Mouse (Mus musculus) heart, adult 2 months (tissue): ENCODE results near the gene Dok4. TPM values are rescaled to one million over a fixed set of nuclear protein-coding genes. Genes with fewer than 3 reads are reported as not detected.
"Not testable (repeated sequence)": the region's sequence is repeated elsewhere in the genome, so short reads cannot be mapped to it uniquely, and the experiment has no call there.

Experiments used
- DNase-seq, 2 experiments: peaks; one replicate each; pipeline ENCODE4 v3.0.0; 2021
- H3K27ac ChIP-seq: fragments of 200-600 bp; 2 replicates; pipeline ENCODE4 v1.8.1; 2022
- H3K27me3 ChIP-seq: fragments of 200-500 bp; 2 replicates; pipeline ENCODE4 v1.6.1; 2012; ENCODE audit warnings: mild to moderate bottlenecking, low read length, inconsistent platforms, mixed read lengths; ENCODE audit not compliant: control insufficient read depth, insufficient read depth
- H3K36me3 ChIP-seq: fragments of 200-500 bp; 2 replicates; pipeline ENCODE4 v1.6.1; 2012; ENCODE audit warnings: low read length, inconsistent platforms; ENCODE audit not compliant: control insufficient read depth, insufficient read depth
- H3K4me1 ChIP-seq: fragments of 200-500 bp; 2 replicates; pipeline ENCODE4 v1.6.1; 2011; ENCODE audit warnings: low read length; ENCODE audit not compliant: control insufficient read depth, insufficient read depth
- H3K4me3 ChIP-seq: fragments of 200-600 bp; 2 replicates; pipeline ENCODE4 v1.8.1; 2022
- H3K79me2 ChIP-seq: fragments of 200-500 bp; replicated peaks from 2 replicates; pipeline ENCODE4 v1.6.1; 2012; ENCODE audit warnings: mild to moderate bottlenecking, inconsistent platforms, low read length, moderate library complexity, mixed read lengths; ENCODE audit not compliant: control insufficient read depth, insufficient read depth
- H3K9ac ChIP-seq: fragments of 200-500 bp; 2 replicates; pipeline ENCODE4 v1.6.1; 2012; ENCODE audit warnings: low read depth, mild to moderate bottlenecking, control low read depth, inconsistent platforms, low read length, mixed read lengths
- CTCF ChIP-seq: fragments of 200-600 bp; IDR thresholded peaks from 2 replicates; pipeline ENCODE4 v1.8.1; 2022; ENCODE audit warnings: antibody characterized with exemption, mild to moderate bottlenecking, moderate library complexity
- EP300 ChIP-seq: fragments of 200-500 bp; IDR thresholded peaks from 2 replicates; pipeline ENCODE4 v1.6.1; 2011; ENCODE audit warnings: low read depth, low read length, control low read depth; ENCODE audit not compliant: insufficient read depth
- POLR2A ChIP-seq: fragments of 200-500 bp; IDR thresholded peaks from 2 replicates; pipeline ENCODE4 v1.6.1; 2011; ENCODE audit warnings: mild to moderate bottlenecking, low read depth, low read length, control low read depth; ENCODE audit not compliant: insufficient read depth
- WGBS: fragments of 180-500 bp; shearing (Covaris S2); methylation state at CpG from one replicate; pipeline ENCODE4 v1.1.7; 2018; 5-methylcytosine and 5-hydroxymethylcytosine counted together
- intact Hi-C: fragments of 180-260 bp; cut with DNase I; formaldehyde crosslinking; loops from one replicate; pipeline ENCODE4 v1.15.1; 2025
- polyA plus RNA-seq: library from polyadenylated mRNA; depleted of rRNA; stranded (reverse); fragments of >200 nt; gene quantifications from 2 replicates; pipeline ENCODE4 v1.2.3, GENCODE M21; 2012
- total RNA-seq, 2 experiments: library from RNA; stranded (reverse); gene quantifications; 2 replicates each; pipeline ENCODE4 v1.2.3; 2021

Gene Dok4
- total and polyA plus RNA-seq, 3 experiments = 13.7 to 23.0 (median 14.8) TPM

DNA sequence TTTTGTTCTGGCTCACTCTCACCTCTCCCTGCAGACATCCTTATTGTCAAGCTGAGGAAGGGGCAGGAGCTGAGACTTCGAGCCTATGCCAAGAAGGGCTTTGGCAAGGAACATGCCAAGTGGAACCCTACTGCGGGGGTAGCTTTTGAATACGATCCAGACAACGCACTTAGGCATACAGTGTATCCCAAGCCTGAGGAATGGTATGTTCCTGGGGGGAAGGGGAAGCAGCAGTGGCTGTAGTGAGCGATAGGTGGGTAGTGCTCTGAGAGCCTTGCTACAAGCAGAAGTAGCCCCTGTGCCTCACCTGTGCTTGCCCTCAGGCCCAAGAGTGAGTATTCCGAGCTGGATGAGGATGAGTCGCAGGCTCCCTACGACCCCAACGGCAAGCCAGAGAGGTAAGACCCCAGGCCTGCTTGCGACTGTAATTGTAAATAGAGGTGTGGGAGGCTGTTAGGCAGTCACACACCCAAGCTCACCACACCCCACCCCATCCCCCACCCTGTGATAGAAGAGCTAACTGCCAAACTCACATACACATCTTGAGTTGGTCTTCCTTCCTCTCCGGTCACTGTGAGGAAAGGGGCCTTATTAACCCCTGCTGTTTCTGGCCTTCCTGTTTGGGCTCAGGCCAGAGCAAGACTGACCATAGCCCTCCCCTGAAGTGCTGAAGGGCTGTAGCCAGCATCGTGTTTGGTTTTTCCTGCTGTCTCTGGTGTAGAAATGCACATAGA lies 13.5 kb downstream of the Dok4 start:
- 59% methylated on average over 12 of the region's 12 CpGs for WGBS
- H3K27ac ChIP-seq = peak overlapping the region; percentile 18; the same call in 1 of the 2 replicates
- intact Hi-C loops = no loop called here
- peaks cover 3% of the 10 kb centered on the region; the same call in 1 of the 2 replicates for H3K4me1 ChIP-seq
- H3K79me2 ChIP-seq = peaks cover 3% of the 10 kb centered on the region
- no peaks in the 10 kb centered on the region for H3K27me3 ChIP-seq
- no peak overlapping the region for H3K9ac ChIP-seq
- no peak for DNase-seq
- no peaks in the 10 kb centered on the region for H3K36me3 ChIP-seq
- TF ChIP-seq CTCF = no peak
- TF ChIP-seq EP300 = no peak
- TF ChIP-seq POLR2A = no peak
- H3K4me3 ChIP-seq = no peak overlapping the region

DNA sequence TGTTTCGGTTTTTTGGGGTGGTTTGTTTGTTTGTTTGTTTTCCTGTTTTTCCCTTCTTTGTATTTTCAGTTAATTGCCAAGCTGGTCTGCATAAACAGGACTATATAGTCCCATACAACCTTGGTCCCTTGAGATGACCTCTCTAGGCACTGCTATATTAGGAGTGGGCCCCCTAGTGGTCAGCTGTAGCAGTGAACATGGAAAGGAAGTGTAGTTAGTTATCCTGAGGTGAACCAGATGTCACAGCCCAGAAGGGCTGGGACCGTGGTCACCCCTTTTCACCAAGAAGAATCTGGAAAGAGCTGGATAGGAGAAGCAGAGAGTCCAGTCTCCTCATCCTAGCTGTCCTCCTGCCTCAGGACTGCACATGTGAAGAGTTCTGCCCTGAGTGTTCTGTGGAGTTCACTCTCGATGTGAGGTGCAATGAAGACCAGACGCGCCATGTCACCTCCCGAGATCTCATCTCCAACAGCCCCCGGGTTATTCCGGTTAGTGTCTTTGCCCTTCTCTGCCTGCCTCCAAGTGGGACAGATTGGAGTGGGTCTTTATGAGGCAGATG lies 14.7 kb downstream of the Dok4 start:
- intact Hi-C loops = loop anchor here (2.0 kb wide), 1 partner anchor 13 kb away; no protein-coding TSS in a partner anchor
- peaks cover 3% of the 10 kb centered on the region; the same call in 1 of the 2 replicates for H3K4me1 ChIP-seq
- no peaks in the 10 kb centered on the region for H3K27me3 ChIP-seq
- H3K4me3 ChIP-seq = no peak overlapping the region
- peaks cover 6% of the 10 kb centered on the region for H3K79me2 ChIP-seq
- WGBS = 63% methylated on average over 8 of the region's 8 CpGs
- H3K36me3 ChIP-seq = no peaks in the 10 kb centered on the region
- H3K9ac ChIP-seq = no peak overlapping the region
- peak; percentile 62 to 71 for DNase-seq
- TF ChIP-seq EP300 (no peak), CTCF (peak; percentile 96)
- H3K27ac ChIP-seq = no peak overlapping the region

DNA sequence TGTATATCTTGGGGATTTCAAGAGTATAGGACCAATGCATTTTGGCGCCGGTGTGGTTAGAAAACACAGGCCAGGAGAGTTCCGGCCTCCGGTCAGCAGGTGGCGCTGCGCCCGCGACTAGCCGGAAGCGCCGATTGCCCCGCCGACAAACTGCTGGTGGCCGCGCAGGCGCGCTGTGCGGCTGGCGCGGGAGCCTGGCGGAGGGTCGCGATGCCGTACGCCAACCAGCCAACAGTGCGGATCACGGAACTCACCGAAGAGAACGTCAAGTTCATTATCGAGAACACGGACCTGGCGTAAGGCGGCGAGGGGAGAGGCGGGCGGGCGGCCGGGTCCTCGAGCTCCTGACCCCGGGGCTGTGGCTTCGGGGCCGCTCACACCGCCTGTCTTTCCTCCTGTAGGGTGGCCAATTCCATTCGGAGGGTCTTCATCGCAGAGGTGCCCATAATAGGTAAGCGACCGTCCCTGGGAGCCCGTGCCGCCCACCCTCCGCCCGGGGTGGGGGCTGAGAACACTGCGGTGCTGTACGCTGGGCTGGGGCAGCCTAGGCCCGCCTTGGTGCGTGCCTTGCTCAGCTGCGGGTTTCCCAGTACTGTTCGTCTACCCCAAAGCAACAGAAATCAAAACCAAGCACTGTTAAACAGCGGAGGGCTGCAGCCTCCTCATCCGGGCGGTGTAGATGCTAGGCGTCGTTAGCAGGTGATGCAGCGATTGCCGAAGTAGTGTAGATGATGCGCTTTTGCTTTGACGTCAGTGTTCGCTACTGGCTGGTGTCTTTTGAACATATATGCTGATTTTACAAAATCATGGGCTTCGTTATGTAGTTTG lies 18.6 kb downstream of the Dok4 start, which contains the start of gene Polr2c:
Gene Polr2c, plus strand, starts transcription at position 105 of the 828 bp plus-strand sequence.
- Histone ChIP-seq H3K36me3 (no peaks in the 10 kb centered on the region), H3K4me3 (peak within 1 kb of the TSS; percentile 100), H3K4me1 (no peaks in the 10 kb centered on the region; the same call in 1 of the 2 replicates), H3K9ac (peak within 1 kb of the TSS; percentile 97), H3K27ac (peak within 1 kb of the TSS; percentile 85), H3K27me3 (no peaks in the 10 kb centered on the region), H3K79me2 (peaks cover 6% of the 10 kb centered on the region)
- DNase-seq = peak; percentile 89 to 96
- TF ChIP-seq CTCF = no peak; the same call in 1 of the 2 replicates
- peak; percentile 77 for TF ChIP-seq POLR2A
- 0 out of 2 replicates have a peak, but pooled peaks have one; percentile 23 for TF ChIP-seq EP300
- intact Hi-C loops = loop anchor here (2.0 kb wide), 1 partner anchor 19 kb away; the partner anchor contains the start of genes Ciapin1 and Coq9
- under 1% methylated on average over 68 of the region's 68 CpGs for WGBS

DNA sequence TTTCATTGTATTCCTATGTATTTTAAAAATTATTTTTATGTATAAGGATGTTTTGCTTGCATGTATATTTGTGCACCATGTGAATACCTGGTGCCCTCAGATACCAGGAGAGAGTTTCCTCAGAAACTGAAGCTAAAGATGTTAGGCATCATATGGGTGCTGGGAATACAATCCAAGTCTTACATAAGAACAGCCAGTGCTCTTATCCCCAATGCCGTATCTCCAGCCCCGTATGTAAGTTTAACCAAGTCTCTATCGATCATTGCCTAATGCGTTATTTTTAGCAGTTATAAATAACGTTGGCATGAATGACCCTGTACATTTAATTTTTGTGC lies 19.2 kb downstream of the Dok4 start:
- intact Hi-C loops = loop anchor here (2.0 kb wide), 1 partner anchor 18 kb away; the partner anchor contains the start of genes Ciapin1 and Coq9
- H3K27ac ChIP-seq = no peak overlapping the region; the same call in 1 of the 2 replicates
- WGBS = 19% methylated on average over 5 of the region's 5 CpGs

DNA sequence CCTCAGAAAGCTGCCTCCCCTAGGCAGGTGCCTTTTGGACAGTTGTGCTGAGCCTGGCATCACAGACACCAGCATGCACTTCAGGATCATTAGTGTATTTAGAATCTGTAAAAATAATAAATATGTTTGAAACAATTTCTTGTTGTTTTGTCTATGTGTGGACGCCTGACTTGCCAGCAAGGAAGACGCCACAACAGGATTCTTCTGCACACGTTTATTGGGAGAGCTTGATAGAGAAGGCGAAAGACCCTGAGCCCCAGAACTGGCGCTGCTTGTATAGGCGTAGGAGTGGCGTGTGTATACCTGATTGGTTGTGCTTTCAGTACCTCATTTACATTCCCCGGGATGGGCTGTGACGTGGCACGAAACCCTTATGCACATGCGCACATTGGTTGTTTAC lies 21.4 kb downstream of the Dok4 start:
- H3K36me3 ChIP-seq, H3K4me3 ChIP-seq, H3K27ac ChIP-seq, H3K4me1 ChIP-seq, H3K27me3 ChIP-seq, intact Hi-C loops, H3K9ac ChIP-seq, H3K79me2 ChIP-seq, DNase-seq: not testable (repeated sequence)
- WGBS = 89% methylated on average over 11 of the region's 11 CpGs

More for the DNA sequence above, 19.2 kb downstream of the Dok4 start:
- H3K79me2 ChIP-seq = peaks cover 6% of the 10 kb centered on the region
- H3K4me3 ChIP-seq = peak overlapping the region; percentile 100
- no peaks in the 10 kb centered on the region for H3K27me3 ChIP-seq
- no peaks in the 10 kb centered on the region; the same call in 1 of the 2 replicates for H3K4me1 ChIP-seq
- H3K9ac ChIP-seq = no peak overlapping the region; the same call in 1 of the 2 replicates
- no peaks in the 10 kb centered on the region for H3K36me3 ChIP-seq
- DNase-seq = no peak
- TF ChIP-seq EP300 = no peak
- TF ChIP-seq POLR2A = no peak
- TF ChIP-seq CTCF = no peak
